Mouse (Mus musculus) c-Kit-positive CD71-negative TER-119-negative erythroid progenitor cells, embryonic 14.5 days (primary cell): ENCODE measurements around the gene Fam19a4.
"Not testable (repeated sequence)": the region's sequence is repeated elsewhere in the genome, so short reads cannot be mapped to it uniquely, and the experiment has no call there.

Experiments used
- DNase-seq: peaks from one replicate; pipeline ENCODE4 v3.0.0-alpha.2; 2013; ENCODE audit warnings: low read depth

The Fam19a4 gene

DNA sequence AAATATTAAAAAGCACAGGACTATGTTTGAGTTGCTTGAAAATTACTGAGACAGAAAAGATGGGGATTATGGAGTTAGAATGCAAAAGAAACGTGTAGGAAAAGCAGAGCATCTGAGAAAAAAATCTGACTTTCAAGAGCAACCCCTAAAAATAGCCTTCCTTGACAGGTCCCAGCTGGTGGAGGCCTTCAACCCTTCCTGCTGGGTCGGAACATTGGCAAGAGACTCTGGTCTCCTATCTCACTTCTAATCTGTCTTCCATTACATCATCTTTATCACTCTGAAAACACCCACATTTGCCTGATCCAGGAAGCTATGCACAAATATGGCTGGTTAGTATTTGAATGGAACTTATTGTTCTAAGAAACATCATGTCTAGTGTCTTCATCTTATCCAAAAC, 115.4 kb downstream of the Fam19a4 start:
- DNase-seq, result no peak

DNA sequence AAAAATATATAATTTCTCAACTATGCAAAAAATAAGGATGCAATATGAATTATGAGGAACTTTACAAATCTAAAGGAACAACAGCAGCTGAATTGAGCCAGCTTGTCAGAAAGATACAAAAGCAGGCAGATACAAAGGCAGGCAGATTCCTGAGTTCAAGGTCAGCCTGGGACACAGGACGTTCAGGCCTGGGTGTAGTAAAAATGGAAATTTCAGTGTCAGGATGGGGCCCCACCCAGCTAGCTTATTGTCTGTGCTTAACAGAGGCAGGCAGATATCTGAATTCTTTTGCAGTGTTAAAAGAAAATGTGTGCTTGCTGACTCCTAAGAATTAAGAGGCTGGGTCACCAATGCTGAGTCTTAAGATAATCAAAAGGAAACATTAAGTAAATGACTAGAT, 124.4 kb downstream of the Fam19a4 start:
- DNase-seq, result no peak

DNA sequence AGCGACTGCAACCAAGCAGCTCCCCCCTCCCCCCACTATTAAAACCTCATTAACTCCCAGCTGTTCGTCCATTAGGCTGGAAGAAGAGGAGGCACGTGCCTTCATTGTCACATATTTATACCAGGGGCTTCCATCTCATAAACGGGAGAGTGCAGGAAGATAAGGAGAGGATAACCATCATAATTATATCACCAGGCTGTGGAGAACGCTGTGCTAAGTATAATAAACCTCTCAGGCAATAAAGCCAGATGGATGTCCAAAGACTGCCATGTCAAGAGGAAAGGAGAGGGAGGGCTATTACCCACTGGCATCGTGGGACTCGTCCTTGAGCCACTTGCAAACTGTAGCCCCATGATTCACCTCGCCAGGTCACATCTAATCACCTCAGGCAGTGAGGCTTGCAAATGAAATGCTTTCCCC, 151.1 kb downstream of the Fam19a4 start:
- DNase-seq, result no peak

DNA sequence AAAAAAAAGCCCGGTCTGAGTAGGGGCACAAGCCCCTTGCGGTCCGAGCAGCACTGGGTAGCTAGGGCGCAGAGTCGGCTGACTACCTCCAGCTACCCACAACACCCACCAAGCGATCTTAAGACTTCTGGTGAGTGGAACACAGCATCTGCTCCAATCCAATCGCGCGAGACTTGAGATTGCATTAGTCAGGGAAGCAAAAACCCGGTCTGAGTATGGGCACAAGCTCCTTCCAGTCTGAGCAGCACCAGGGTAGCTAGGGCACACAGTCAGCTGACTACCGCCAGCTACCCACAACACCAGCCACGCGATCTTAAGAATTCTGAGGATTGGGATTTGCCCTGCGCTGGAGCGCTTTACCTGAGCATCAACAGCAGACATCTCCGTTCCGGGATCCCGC, 183.1 kb downstream of the Fam19a4 start:
- not testable (repeated sequence) for DNase-seq

DNA sequence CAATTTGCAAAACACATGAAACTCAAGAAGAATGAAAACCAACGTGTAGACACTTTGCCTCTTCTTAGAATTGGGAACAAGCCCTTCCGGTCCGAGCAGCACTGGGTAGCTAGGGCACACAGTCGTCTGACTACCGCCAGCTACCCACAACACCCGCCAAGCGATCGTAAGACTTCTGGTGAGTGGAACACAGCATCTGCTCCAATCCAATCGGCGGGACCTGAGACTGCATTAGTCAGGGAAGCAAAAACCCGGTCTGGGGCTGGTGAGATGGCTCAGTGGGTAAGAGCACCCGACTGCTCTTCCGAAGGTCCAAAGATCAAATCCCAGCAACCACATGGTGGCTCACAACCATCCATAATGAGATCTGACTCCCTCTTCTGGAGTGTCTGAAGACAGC, 183.6 kb downstream of the Fam19a4 start:
- not testable (repeated sequence) for DNase-seq

DNA sequence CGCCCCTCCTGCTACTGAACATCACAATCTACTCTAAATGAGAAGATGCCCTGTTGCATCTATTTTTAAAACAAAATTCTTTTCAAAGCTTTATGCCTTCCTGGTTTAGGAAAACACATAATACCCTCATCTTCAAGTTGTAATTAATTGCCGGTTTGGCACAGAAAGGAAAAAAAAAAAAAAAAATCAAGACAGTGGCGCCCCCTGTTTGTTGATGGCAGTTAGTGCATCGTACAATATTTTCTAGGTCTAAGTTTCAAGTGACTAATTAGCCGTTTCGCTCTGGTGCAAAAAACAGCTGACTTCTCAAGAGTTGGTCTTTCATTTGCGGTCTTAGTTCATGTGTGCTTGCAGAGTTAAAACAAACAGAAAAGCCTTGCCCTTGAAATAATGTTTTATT, 207.1 kb downstream of the Fam19a4 start:
- DNase-seq, result no peak

DNA sequence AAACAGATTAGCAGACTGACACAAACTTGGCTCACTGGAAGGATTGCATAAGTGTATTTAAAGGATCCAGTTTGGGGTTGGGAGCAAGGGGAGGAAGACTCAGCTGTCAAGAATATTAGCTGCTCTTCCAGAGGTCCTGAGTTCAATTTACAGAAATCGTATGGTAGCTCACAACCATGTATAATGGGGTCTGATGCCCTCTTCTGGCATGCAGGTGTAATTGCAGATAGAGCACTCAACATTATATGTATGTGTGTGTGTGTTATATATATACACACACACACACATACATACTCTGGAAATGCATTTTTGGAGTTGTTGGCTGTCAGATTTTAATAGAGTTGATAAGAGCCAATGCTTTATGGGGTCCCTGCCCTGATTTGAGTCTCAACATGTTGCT, 216.3 kb downstream of the Fam19a4 start:
- no peak for DNase-seq

DNA sequence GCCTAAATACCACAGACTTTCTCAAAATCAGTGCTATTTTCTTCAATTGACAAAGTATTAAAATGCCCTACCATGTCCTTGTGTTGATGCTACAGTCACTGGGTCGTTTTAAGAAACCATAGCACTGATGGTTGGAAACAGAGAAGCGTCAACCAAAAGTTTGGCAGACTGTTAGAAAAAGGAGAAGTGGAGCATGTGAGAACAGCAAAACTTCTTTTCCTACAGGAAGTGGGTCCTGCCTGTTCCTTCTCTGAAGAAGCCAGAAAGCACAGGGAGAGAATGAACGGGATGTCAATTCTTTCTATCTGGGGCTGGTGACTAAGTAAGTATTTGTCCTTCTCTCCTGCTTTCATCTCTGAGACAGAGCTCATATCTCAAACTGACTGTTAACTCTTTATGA, 219.6 kb downstream of the Fam19a4 start:
- DNase-seq, result no peak

DNA sequence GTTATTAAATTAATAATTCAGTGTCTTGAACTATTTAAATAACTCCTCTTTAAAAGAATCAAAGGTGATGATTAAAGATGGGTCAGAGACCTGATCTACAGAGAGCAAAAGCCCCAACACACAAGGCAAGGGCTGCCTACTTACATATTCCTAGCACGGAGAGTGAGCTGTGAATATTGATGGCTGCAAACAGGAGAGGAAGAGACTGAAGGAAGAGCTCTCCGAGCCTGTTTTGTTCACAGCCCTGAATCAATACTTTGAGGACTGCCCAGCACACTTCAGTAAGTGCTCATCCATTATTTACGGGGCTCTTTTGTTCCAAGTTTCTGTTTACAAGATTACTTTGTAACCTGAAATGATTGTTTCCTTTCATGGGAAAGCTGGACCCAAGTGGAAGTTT, 233.6 kb downstream of the Fam19a4 start:
- DNase-seq, result no peak

DNA sequence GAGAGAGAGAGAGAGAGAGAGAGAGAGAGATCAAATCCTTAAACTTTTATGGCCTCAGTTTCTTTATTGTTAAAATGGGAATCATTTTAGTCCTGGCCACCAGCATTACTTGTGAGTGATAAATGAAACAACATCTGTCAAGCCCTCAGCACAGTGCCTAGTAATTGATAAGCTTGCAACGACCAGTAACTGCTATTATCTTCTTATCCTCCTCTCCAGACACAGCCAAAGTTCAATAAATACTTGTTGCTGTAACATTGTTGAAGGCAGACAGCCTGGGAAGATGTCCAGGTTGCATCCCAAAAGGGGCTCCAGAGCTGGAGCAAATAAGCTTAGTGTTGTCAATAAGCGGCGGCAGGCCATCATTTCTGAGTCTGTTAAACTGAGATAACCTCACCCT, 257.2 kb downstream of the Fam19a4 start:
- no peak for DNase-seq

DNA sequence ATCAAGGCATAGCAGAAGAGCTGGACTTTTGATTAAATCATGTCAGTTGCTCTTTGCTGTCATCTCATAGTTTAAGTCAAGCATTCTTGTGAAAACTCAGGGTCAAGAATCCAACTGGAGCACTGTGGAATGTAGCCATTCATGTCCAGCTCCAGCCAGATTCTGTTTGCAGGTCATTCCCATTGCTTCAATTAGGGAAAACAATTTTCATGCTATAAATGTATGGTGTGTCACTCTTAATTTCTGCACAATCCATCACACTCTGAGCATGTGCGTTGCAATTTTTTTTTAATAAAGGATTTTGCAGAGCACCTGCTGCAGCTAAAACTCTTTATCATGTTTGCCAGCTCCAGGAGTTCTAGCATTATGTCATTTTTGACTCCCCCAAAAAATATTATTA, 261.5 kb downstream of the Fam19a4 start:
- DNase-seq, result no peak

DNA sequence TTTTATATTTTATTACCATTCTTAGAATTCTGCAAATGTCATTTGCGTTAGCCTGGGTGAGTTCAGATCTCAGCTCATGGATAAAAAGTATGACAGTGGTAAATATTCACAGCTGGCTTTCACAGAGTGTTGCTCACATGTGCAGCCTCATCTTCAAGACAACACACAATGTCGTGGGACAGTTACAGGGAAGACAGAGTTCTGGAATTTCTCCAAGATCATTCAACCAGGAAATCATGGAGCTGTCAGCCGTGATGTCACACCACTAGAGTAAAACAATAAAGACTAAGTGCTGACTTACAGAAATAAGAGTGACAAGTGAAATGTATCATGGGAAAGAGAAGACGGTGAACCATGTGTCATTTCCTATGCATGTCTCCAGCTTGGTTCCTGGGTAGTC, 262.8 kb downstream of the Fam19a4 start:
- no peak for DNase-seq
